Mouse (Mus musculus) olfactory bulb, adult 2 months (tissue): ENCODE results near the gene Mid2.

Source experiments
- CTCF ChIP-seq: fragments of 200-500 bp; IDR thresholded peaks from 2 replicates; pipeline ENCODE4 v1.5.1; 2012; ENCODE audit warnings: low read depth, mild to moderate bottlenecking, low read length, moderate library complexity; ENCODE audit not compliant: insufficient read depth
- POLR2A ChIP-seq: fragments of 200-500 bp; IDR thresholded peaks from 2 replicates; pipeline ENCODE4 v1.6.1; 2012; ENCODE audit warnings: mild to moderate bottlenecking, low read depth, low read length, moderate library complexity; ENCODE audit not compliant: insufficient read depth

DNA sequence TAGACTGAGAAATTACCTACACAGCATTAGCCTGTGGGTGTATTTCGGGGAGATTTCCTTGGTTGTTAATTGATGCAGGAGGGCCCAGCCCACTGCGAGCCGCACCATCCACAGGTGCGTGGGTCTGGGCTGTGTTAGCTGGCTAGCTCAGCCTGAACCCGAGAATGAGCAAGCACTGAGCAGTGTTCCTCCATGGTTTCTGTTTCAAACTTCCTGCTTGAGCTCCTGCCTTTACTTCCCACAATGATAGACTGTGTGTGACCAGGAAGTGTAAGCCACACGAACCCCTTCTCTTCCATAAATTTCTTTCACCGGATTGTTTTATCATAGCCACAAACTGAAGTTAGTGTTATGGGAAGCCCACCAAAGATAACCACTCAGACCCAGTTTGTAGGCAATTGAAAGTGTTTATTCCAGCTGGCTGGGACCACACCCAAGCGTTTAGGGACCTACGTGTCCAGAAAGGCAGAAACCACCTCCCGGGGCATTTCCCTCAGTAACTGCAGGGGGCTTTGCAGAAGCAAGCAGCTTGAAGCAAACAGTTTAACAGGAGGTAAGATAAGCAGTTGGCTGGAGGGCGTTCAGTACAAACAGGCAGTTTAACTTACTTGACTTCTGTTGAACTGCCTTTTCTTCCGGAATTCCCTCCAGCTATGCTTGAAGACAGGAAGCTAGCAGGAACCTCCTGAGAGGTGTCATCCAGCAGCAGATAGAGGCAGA is 39.4 kb upstream of the Mid2 start:
- TF ChIP-seq POLR2A (no peak), CTCF (no peak)
